Mouse (Mus musculus) forebrain, embryonic 15.5 days (tissue): Measurements from ENCODE around the gene Tcf15. TPM values are rescaled to one million over a fixed set of nuclear protein-coding genes. Genes with fewer than 3 reads are reported as not detected.

Source experiments
- polyA plus RNA-seq: library from polyadenylated mRNA; unstranded; fragments of >200 nt; fragmentation: Nextera tagmentation; extraction: Ambion mirVana; gene quantifications from 2 replicates; pipeline ENCODE4 v1.2.1, GENCODE M21; 2015

The Tcf15 gene
- polyA plus RNA-seq, 1 experiment from 2014 or later: 1.8 TPM

Other genes with a start within 250 kb of the Tcf15 start
- 0.20 TPM in 1 of 2 replicates, not detected in the other for gene Angpt4, start 232.4 kb upstream of the Tcf15 start, polyA plus RNA-seq
- gene Fam110a, start 163.3 kb upstream of the Tcf15 start, polyA plus RNA-seq: 71.9 and 75.2 TPM in 2 replicates
- 0.84 and 1.3 TPM in 2 replicates for gene Slc52a3, start 147.1 kb upstream of the Tcf15 start, polyA plus RNA-seq
- gene Scrt2, start 62.0 kb upstream of the Tcf15 start, polyA plus RNA-seq: 20.9 and 22.9 TPM in 2 replicates
- gene Srxn1, start 38.0 kb upstream of the Tcf15 start, polyA plus RNA-seq: 11.1 and 13.0 TPM in 2 replicates
- 116 TPM in 2 replicates for gene Csnk2a1, start 83.3 kb downstream of the Tcf15 start, polyA plus RNA-seq
- gene Tbc1d20, start 150.3 kb downstream of the Tcf15 start, polyA plus RNA-seq: 36.8 and 37.9 TPM in 2 replicates
- gene Rbck1, start 189.1 kb downstream of the Tcf15 start, polyA plus RNA-seq: 102 and 105 TPM in 2 replicates
- 0.55 and 0.85 TPM in 2 replicates for gene Trib3, start 200.5 kb downstream of the Tcf15 start, polyA plus RNA-seq
- 13.5 and 13.6 TPM in 2 replicates for gene Nrsn2, start 233.1 kb downstream of the Tcf15 start, polyA plus RNA-seq